Mouse (Mus musculus): Measurements from ENCODE around the gene Clec2d.
"Not testable (repeated sequence)": the region's sequence is repeated elsewhere in the genome, so short reads cannot be mapped to it uniquely, and the experiment has no call there.

Clec2d gene

GRCm38 (mm10) chr6:129180403-129181169, at the start of gene Clec2d:
Gene Clec2d, plus strand, starts transcription at chr6:129180615.
- DNase-seq (ENCODE audit: low read depth) = peak; percentile 99

GRCm38 (mm10) chr6:129132604-129133341, 47.6 kb upstream of the Clec2d start:
- no peak for DNase-seq (ENCODE audit: low read depth)

GRCm38 (mm10) chr6:129146812-129147211, 33.6 kb upstream of the Clec2d start:
- DNase-seq (ENCODE audit: low read depth) = no peak

- DNase-seq (ENCODE audit: low read depth) = no peak
Observed at GRCm38 (mm10) chr6:129160103-129160502, 20.3 kb upstream of the Clec2d start.

GRCm38 (mm10) chr6:129161136-129161535, 19.3 kb upstream of the Clec2d start:
- no peak for DNase-seq (ENCODE audit: low read depth)

- no peak for DNase-seq (ENCODE audit: low read depth)
Observed at GRCm38 (mm10) chr6:129161951-129162350, 18.5 kb upstream of the Clec2d start.

GRCm38 (mm10) chr6:129162587-129163159, 17.7 kb upstream of the Clec2d start:
- DNase-seq (ENCODE audit: low read depth) = no peak

- no peak for DNase-seq (ENCODE audit: low read depth)
Observed at GRCm38 (mm10) chr6:129163606-129164005, 16.8 kb upstream of the Clec2d start.

GRCm38 (mm10) chr6:129170925-129171324, 9.5 kb upstream of the Clec2d start:
- DNase-seq (ENCODE audit: low read depth) = no peak

- DNase-seq (ENCODE audit: low read depth) = peak; percentile 89
Observed at GRCm38 (mm10) chr6:129171675-129172074, 8.7 kb upstream of the Clec2d start.

GRCm38 (mm10) chr6:129174836-129175235, 5.6 kb upstream of the Clec2d start:
- DNase-seq (ENCODE audit: low read depth) = no peak

- no peak for DNase-seq (ENCODE audit: low read depth)
Observed at GRCm38 (mm10) chr6:129175612-129176011, 4.8 kb upstream of the Clec2d start.

GRCm38 (mm10) chr6:129176621-129177020, 3.8 kb upstream of the Clec2d start:
- DNase-seq (ENCODE audit: low read depth) = no peak

- DNase-seq (ENCODE audit: low read depth) = no peak
Observed at GRCm38 (mm10) chr6:129179281-129179680, 1.1 kb upstream of the Clec2d start.

GRCm38 (mm10) chr6:129179831-129180230, 584 bp upstream of the Clec2d start:
- not testable (repeated sequence) for DNase-seq (ENCODE audit: low read depth)

- no peak for DNase-seq (ENCODE audit: low read depth)
Observed at GRCm38 (mm10) chr6:129181249-129181648, 834 bp downstream of the Clec2d start.

- peak; percentile 80 for DNase-seq (ENCODE audit: low read depth)
Observed at GRCm38 (mm10) chr6:129181683-129182082, 1.3 kb downstream of the Clec2d start.

GRCm38 (mm10) chr6:129182518-129182917, 2.1 kb downstream of the Clec2d start:
- peak; percentile 35 for DNase-seq (ENCODE audit: low read depth)

GRCm38 (mm10) chr6:129184001-129184400, 3.6 kb downstream of the Clec2d start:
- DNase-seq (ENCODE audit: low read depth) = not testable (repeated sequence)

GRCm38 (mm10) chr6:129184788-129185187, 4.4 kb downstream of the Clec2d start:
- no peak for DNase-seq (ENCODE audit: low read depth)

GRCm38 (mm10) chr6:129186022-129186421, 5.6 kb downstream of the Clec2d start:
- DNase-seq (ENCODE audit: low read depth) = no peak

- peak; percentile 46 for DNase-seq (ENCODE audit: low read depth)
Observed at GRCm38 (mm10) chr6:129186457-129187199, 6.2 kb downstream of the Clec2d start.
